Mouse (Mus musculus): ENCODE results near the gene U2af1l4.

U2af1l4 gene

GRCm38 (mm10) chr7:30586455-30587020, 23.4 kb downstream of the U2af1l4 start:
- no peak for DNase-seq (ENCODE audit: low read depth, low spot score)

- no peak for DNase-seq (ENCODE audit: low read depth, low spot score)
These were observed 25.0 kb downstream of the U2af1l4 start for GRCm38 (mm10) chr7:30587842-30588667.

GRCm38 (mm10) chr7:30588676-30589434, 25.8 kb downstream of the U2af1l4 start, which contains the start of gene Kmt2b:
Gene Kmt2b (minus strand): TSS chr7:30588726.
- DNase-seq (ENCODE audit: low read depth, low spot score): peak; percentile 95

GRCm38 (mm10) chr7:30589435-30590301, 26.6 kb downstream of the U2af1l4 start:
- DNase-seq (ENCODE audit: low read depth, low spot score): peak; percentile 72

GRCm38 (mm10) chr7:30590927-30591604, 28.0 kb downstream of the U2af1l4 start:
- no peak for DNase-seq (ENCODE audit: low read depth, low spot score)

- no peak for DNase-seq (ENCODE audit: low read depth, low spot score)
These were observed 28.5 kb downstream of the U2af1l4 start for GRCm38 (mm10) chr7:30591605-30591951.

- DNase-seq (ENCODE audit: low read depth, low spot score): peak; percentile 44
These were observed 29.8 kb downstream of the U2af1l4 start for GRCm38 (mm10) chr7:30592772-30593423.

- peak; percentile 58 for DNase-seq (ENCODE audit: low read depth, low spot score)
These were observed 30.7 kb downstream of the U2af1l4 start for GRCm38 (mm10) chr7:30593579-30594509.

- peak; percentile 27 for DNase-seq (ENCODE audit: low read depth, low spot score)
These were observed 31.5 kb downstream of the U2af1l4 start for GRCm38 (mm10) chr7:30594510-30595024.

- DNase-seq (ENCODE audit: low read depth, low spot score): no peak
These were observed 33.0 kb downstream of the U2af1l4 start for GRCm38 (mm10) chr7:30596093-30596492.

GRCm38 (mm10) chr7:30596811-30597210, 33.7 kb downstream of the U2af1l4 start:
- DNase-seq (ENCODE audit: low read depth, low spot score): no peak

- DNase-seq (ENCODE audit: low read depth, low spot score): no peak
These were observed 35.7 kb downstream of the U2af1l4 start, which contains the start of gene Zbtb32 for GRCm38 (mm10) chr7:30598786-30599185. Gene Zbtb32 (minus strand): TSS chr7:30598909.

- DNase-seq (ENCODE audit: low read depth, low spot score): peak; percentile 79
These were observed 36.8 kb downstream of the U2af1l4 start for GRCm38 (mm10) chr7:30599933-30600353.

- no peak for DNase-seq (ENCODE audit: low read depth, low spot score)
These were observed 37.5 kb downstream of the U2af1l4 start for GRCm38 (mm10) chr7:30600651-30601050.

GRCm38 (mm10) chr7:30602583-30602982, 39.5 kb downstream of the U2af1l4 start:
- no peak for DNase-seq (ENCODE audit: low read depth, low spot score)

- DNase-seq (ENCODE audit: low read depth, low spot score): no peak
These were observed 41.3 kb downstream of the U2af1l4 start for GRCm38 (mm10) chr7:30604424-30604823.

- no peak for DNase-seq (ENCODE audit: low read depth, low spot score)
These were observed 41.8 kb downstream of the U2af1l4 start for GRCm38 (mm10) chr7:30604944-30605343.

GRCm38 (mm10) chr7:30607706-30608309, 44.7 kb downstream of the U2af1l4 start:
- peak; percentile 78 for DNase-seq (ENCODE audit: low read depth, low spot score)
